Mouse (Mus musculus) heart, adult 2 months (tissue): ENCODE data around the gene Gm13698.
"Not testable (repeated sequence)": the region's sequence is repeated elsewhere in the genome, so short reads cannot be mapped to it uniquely, and the experiment has no call there.

Experiments
- CTCF ChIP-seq: fragments of 200-600 bp; IDR thresholded peaks from 2 replicates; pipeline ENCODE4 v1.8.1; 2022; ENCODE audit warnings: antibody characterized with exemption, mild to moderate bottlenecking, moderate library complexity
- EP300 ChIP-seq: fragments of 200-500 bp; IDR thresholded peaks from 2 replicates; pipeline ENCODE4 v1.6.1; 2011; ENCODE audit warnings: low read depth, low read length, control low read depth; ENCODE audit not compliant: insufficient read depth

GRCm38 (mm10) chr2:83978633-83979032, 23.1 kb downstream of the Gm13698 start, which contains the start of gene Gm13694:
- not testable (repeated sequence) for TF ChIP-seq EP300, CTCF
